Comparison of ENCODE assay signal across 9 mouse cellular contexts in the genomic region with DNA sequence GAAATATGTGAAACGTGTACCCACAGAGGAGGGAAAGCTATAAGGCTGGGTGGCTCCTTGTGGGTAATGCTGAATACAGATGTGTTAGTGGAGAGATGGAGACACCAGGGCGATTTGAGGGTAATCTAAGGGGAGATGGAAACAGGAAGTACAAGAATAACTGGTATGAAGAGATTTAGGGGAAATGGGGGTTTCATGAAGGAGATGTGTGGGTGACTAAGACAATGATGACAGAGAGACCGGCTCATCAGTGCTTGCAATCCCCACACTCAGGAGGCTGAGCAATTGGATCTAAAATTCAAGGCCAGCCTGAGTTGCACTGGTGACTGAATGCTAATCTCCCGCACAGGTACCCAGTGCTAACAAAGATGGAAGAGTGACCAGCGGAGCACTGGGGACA. TPM values are rescaled to one million over a fixed set of nuclear protein-coding genes. Genes with fewer than 3 reads are reported as not detected.
DNase-seq lines count a peak whose midpoint lies in the region; ATAC-seq and TF ChIP-seq lines count a peak whose summit lies in the region.
"Had no signal": no experiment of that assay in that cellular context is flagged by ENCODE, and none has a peak within 500 bp of the region (broad histone marks: within the 10 kb centered on the region; RNA-seq: fewer than 3 reads in every experiment).

No protein-coding gene starts in this region.

- no peak for TF ChIP-seq POLR2A in cortical plate, adult 2 months (IDR thresholded peaks at IDR 0.05; ENCODE audit: extremely low read depth, insufficient read depth, low read length)

- intact Hi-C loops in heart, postnatal 25 days (cut with DNase I): no loop called here

- no peak for TF ChIP-seq CTCF in cortical plate, adult 2 months (IDR thresholded peaks at IDR 0.05; ENCODE audit: extremely low read depth, insufficient read depth, low read length)

- peaks cover 8% of the 10 kb centered on the region for H3K4me1 ChIP-seq in heart, embryonic 16.5 days (ENCODE audit: control insufficient read depth, insufficient read depth, low read length)
- H3K4me1 ChIP-seq in cortical plate, adult 2 months (ENCODE audit: control insufficient read depth, insufficient read depth, low read length): no peaks in the 10 kb centered on the region
- H3K4me1 ChIP-seq in midbrain, embryonic 14.5 days (ENCODE audit: control insufficient read depth, insufficient read depth, low read length): peaks cover 7% of the 10 kb centered on the region; the same call in 1 of the 2 replicates

- 47% methylated on average over 5 of the region's 5 CpGs for WGBS in heart, embryonic 16.5 days
- WGBS in midbrain, embryonic 14.5 days: 62% methylated on average over 5 of the region's 5 CpGs

- H3K4me3 ChIP-seq in heart, embryonic 16.5 days (ENCODE audit: low read length): peak overlapping the region; percentile 86
- peak overlapping the region; percentile 79; the same call in 1 of the 2 replicates for H3K4me3 ChIP-seq in cortical plate, adult 2 months (ENCODE audit: insufficient read depth, low read length)
- H3K4me3 ChIP-seq in midbrain, embryonic 14.5 days (replicated peaks; ENCODE audit: low read depth, low read length): peak overlapping the region; percentile 64

- H3K36me3 ChIP-seq in heart, embryonic 16.5 days (ENCODE audit: control insufficient read depth, insufficient read depth): peaks cover 4% of the 10 kb centered on the region
- H3K36me3 ChIP-seq in midbrain, embryonic 14.5 days (ENCODE audit: control insufficient read depth, insufficient read depth, low read length): peaks cover 9% of the 10 kb centered on the region

- H3K4me2 ChIP-seq in heart, embryonic 16.5 days (ENCODE audit: low read depth, low read length): peak overlapping the region; percentile 74
- peak overlapping the region; percentile 75 for H3K4me2 ChIP-seq in midbrain, embryonic 14.5 days (ENCODE audit: low read length)

- peak overlapping the region; percentile 82; the same call in 1 of the 2 replicates for H3K9ac ChIP-seq in heart, embryonic 16.5 days (ENCODE audit: low read length)
- peak overlapping the region; percentile 51; the same call in 1 of the 2 replicates for H3K9ac ChIP-seq in midbrain, embryonic 14.5 days (replicated peaks; ENCODE audit: low read length)

- H3K27ac ChIP-seq in heart, embryonic 16.5 days (ENCODE audit: low read length): no peak overlapping the region
- no peak overlapping the region for H3K27ac ChIP-seq in cortical plate, adult 2 months (ENCODE audit: insufficient read depth, low read length)
- no peak overlapping the region for H3K27ac ChIP-seq in midbrain, embryonic 14.5 days (replicated peaks; ENCODE audit: low read depth, low read length)

- no peaks in the 10 kb centered on the region for H3K27me3 ChIP-seq in heart, embryonic 16.5 days (ENCODE audit: control insufficient read depth, insufficient read depth, low read length)
- H3K27me3 ChIP-seq in midbrain, embryonic 14.5 days (ENCODE audit: control insufficient read depth, insufficient read depth, low read length): no peaks in the 10 kb centered on the region

- no peak for DNase-seq in heart, postnatal 25 days (ENCODE audit: low spot score)
- peak; percentile 39 for DNase-seq in induced T-regulatory cell, adult 2 months (ENCODE audit: low read depth)
- no peak for DNase-seq in midbrain, embryonic 14.5 days
- no peak for DNase-seq in ovary, postnatal 36 days (ENCODE audit: low spot score)
- DNase-seq in right cerebral cortex, postnatal 25 days: no peak
- DNase-seq in natural killer cell, adult 2 months (ENCODE audit: low spot score in 2 of 2): no peak
- DNase-seq: cerebellum, postnatal 14 days had no signal

- ATAC-seq in heart, embryonic 16.5 days (replicated peaks; ENCODE audit: extremely low read depth, insufficient read depth, low FRiP score): no peak
- no peak for ATAC-seq in midbrain, embryonic 14.5 days (ENCODE audit: low FRiP score, low TSS enrichment)

- no peaks in the 10 kb centered on the region for H3K9me3 ChIP-seq in heart, embryonic 16.5 days (replicated peaks; ENCODE audit: control insufficient read depth, low read length)
- H3K9me3 ChIP-seq in midbrain, embryonic 14.5 days (ENCODE audit: control insufficient read depth, low read length): no peaks in the 10 kb centered on the region

RNA-seq across cellular contexts. Expression of a gene that starts 0.9 kb away (rescaled TPM):
- polyA plus RNA-seq in heart, embryonic 16.5 days (2015; fragmentation: Nextera tagmentation; extraction: Ambion mirVana): 58.6 and 63.4 TPM in 2 replicates
- total RNA-seq in heart, postnatal 25 days (2021): 10 to 100 TPM; 23.3 to 27.1 TPM
- 1,185 and 1,204 TPM in 2 replicates for polyA plus RNA-seq in cortical plate, adult 2 months (2012; rRNA removed)
- polyA plus RNA-seq in midbrain, embryonic 14.5 days (2014; fragmentation: Nextera tagmentation; extraction: Ambion mirVana): 114 and 134 TPM in 2 replicates

RNA-seq across cellular contexts. Expression of a gene that starts 1.0 kb away (rescaled TPM):
- 40.7 and 41.5 TPM in 2 replicates for polyA plus RNA-seq in heart, embryonic 16.5 days (2015; fragmentation: Nextera tagmentation; extraction: Ambion mirVana)
- 10 to 100 TPM; 64.6 to 71.9 TPM for total RNA-seq in heart, postnatal 25 days (2021)
- 32.7 and 33.8 TPM in 2 replicates for polyA plus RNA-seq in cortical plate, adult 2 months (2012; rRNA removed)
- polyA plus RNA-seq in midbrain, embryonic 14.5 days (2014; fragmentation: Nextera tagmentation; extraction: Ambion mirVana): 26.3 and 35.3 TPM in 2 replicates

RNA-seq across cellular contexts. Expression of a gene that starts 29.0 kb away (rescaled TPM):
- polyA plus RNA-seq in heart, embryonic 16.5 days (2015; fragmentation: Nextera tagmentation; extraction: Ambion mirVana): 0.25 and 0.38 TPM in 2 replicates
- total RNA-seq in heart, postnatal 25 days (2021): under 1 TPM; 0.13 to 0.17 TPM
- polyA plus RNA-seq in cortical plate, adult 2 months (2012; rRNA removed): 0.21 and 0.25 TPM in 2 replicates
- 0.43 and 0.78 TPM in 2 replicates for polyA plus RNA-seq in midbrain, embryonic 14.5 days (2014; fragmentation: Nextera tagmentation; extraction: Ambion mirVana)

RNA-seq across cellular contexts. Expression of a gene that starts 39.3 kb away (rescaled TPM):
- 82.3 and 84.0 TPM in 2 replicates for polyA plus RNA-seq in heart, embryonic 16.5 days (2015; fragmentation: Nextera tagmentation; extraction: Ambion mirVana)
- 100 to 1,000 TPM; 166 to 177 TPM for total RNA-seq in heart, postnatal 25 days (2021)
- polyA plus RNA-seq in cortical plate, adult 2 months (2012; rRNA removed): 144 and 161 TPM in 2 replicates
- 51.0 and 67.0 TPM in 2 replicates for polyA plus RNA-seq in midbrain, embryonic 14.5 days (2014; fragmentation: Nextera tagmentation; extraction: Ambion mirVana)

RNA-seq across cellular contexts. Expression of a gene that starts 52.9 kb away (rescaled TPM):
- polyA plus RNA-seq in heart, embryonic 16.5 days (2015; fragmentation: Nextera tagmentation; extraction: Ambion mirVana): 1.7 and 2.7 TPM in 2 replicates
- total RNA-seq in heart, postnatal 25 days (2021): 1 to 10 TPM; 1.2 to 1.6 TPM
- polyA plus RNA-seq in cortical plate, adult 2 months (2012; rRNA removed): 0.29 and 0.47 TPM in 2 replicates
- polyA plus RNA-seq in midbrain, embryonic 14.5 days (2014; fragmentation: Nextera tagmentation; extraction: Ambion mirVana): 0.77 and 0.97 TPM in 2 replicates
